Mouse (Mus musculus): ENCODE results near the gene Cdh11. TPM values are rescaled to one million over a fixed set of nuclear protein-coding genes. Genes with fewer than 3 reads are reported as not detected.
A peak's percentile ranks its signal among the peaks of the same experiment; 100 is the strongest.

Gene Cdh11
- polyA plus RNA-seq, 1 experiment from 2014 or later: 184 TPM

DNA sequence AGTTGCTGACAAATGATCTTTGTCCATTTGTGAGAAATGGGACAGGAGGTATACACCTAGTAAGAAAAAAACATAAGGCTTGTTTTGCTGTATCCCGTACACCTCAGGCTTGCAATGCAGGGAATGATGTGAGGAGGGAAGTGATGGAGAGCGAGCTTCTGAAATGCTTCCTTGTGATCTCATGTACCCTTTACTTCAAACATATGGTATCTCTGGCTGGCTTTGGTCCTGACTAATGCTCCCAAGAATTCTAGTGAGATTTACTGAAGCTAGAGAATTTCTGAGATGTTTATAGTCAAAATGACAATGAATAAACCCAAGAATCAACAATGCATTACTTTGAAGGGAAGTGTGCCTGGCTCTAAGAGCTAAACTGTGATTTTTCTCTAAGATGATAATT, 14.0 kb downstream of the Cdh11 start:
- Histone ChIP-seq H3K9me3 (replicated peaks) (no peaks in the 10 kb centered on the region), H3K4me2 (replicated peaks) (no peak overlapping the region), H3K27ac (replicated peaks) (no peak overlapping the region), H3K4me1 (peaks cover 18% of the 10 kb centered on the region; the same call in 1 of the 2 replicates), H3K36me3 (peaks cover 6% of the 10 kb centered on the region; the same call in 1 of the 2 replicates), H3K4me3 (replicated peaks) (no peak overlapping the region), H3K9ac (no peak overlapping the region), H3K27me3 (no peaks in the 10 kb centered on the region)
- ATAC-seq (ENCODE audit: insufficient number of reproducible peaks, low FRiP score, low TSS enrichment, low read depth): no peak
- 82% methylated on average over 2 of the region's 2 CpGs for WGBS

DNA sequence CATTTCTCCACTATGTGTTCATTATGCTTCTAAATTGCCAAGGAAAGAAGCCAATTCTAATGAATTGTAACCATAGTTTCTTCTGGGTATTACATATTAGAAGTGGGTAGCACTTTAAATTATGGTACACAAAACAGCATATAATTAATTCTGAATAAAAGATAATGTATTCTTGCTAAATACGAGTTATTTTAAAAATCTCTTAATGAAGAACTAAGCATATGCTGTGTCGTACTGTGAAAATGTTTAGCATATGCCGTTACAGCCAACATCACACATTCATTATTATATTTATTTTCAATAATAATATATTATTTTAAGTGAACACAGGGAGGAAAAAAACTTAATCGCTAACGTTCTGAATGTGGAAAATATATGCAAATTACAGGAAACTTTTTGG, 31.6 kb downstream of the Cdh11 start:
- Histone ChIP-seq H3K9ac (no peak overlapping the region), H3K27ac (replicated peaks) (no peak overlapping the region), H3K4me3 (replicated peaks) (no peak overlapping the region), H3K27me3 (no peaks in the 10 kb centered on the region), H3K4me2 (replicated peaks) (no peak overlapping the region), H3K9me3 (replicated peaks) (no peaks in the 10 kb centered on the region), H3K36me3 (peaks cover 4% of the 10 kb centered on the region; the same call in 1 of the 2 replicates), H3K4me1 (no peaks in the 10 kb centered on the region)
- no peak for ATAC-seq (ENCODE audit: insufficient number of reproducible peaks, low FRiP score, low TSS enrichment, low read depth)
- 77% methylated on average over 5 of the region's 5 CpGs for WGBS

DNA sequence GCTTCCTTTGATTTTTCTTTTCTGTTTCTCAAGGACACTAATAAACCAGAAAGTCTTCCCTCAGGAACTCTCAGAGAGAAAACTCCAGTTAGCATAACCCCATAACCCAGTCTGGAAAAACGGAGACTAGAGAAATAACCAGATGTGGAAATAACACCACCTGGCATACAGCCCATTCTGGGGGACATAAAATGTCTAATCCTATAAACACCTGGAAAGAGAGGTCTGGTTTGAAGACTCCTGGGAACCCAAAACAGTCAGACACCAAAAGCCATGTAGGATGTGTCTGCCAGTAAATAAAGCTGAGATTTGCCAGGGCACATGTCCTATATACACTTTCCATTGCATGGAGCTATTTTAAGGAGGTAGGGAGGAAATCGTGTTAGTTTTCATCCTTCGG, 42.5 kb downstream of the Cdh11 start:
- Histone ChIP-seq H3K9ac (no peak overlapping the region), H3K4me1 (peaks cover 17% of the 10 kb centered on the region), H3K27ac (replicated peaks) (no peak overlapping the region), H3K9me3 (replicated peaks) (no peaks in the 10 kb centered on the region), H3K36me3 (peaks cover 5% of the 10 kb centered on the region; the same call in 1 of the 2 replicates), H3K4me3 (replicated peaks) (no peak overlapping the region), H3K4me2 (replicated peaks) (no peak overlapping the region), H3K27me3 (no peaks in the 10 kb centered on the region)
- WGBS: 48% methylated on average over 3 of the region's 3 CpGs
- ATAC-seq (ENCODE audit: insufficient number of reproducible peaks, low FRiP score, low TSS enrichment, low read depth): no peak

DNA sequence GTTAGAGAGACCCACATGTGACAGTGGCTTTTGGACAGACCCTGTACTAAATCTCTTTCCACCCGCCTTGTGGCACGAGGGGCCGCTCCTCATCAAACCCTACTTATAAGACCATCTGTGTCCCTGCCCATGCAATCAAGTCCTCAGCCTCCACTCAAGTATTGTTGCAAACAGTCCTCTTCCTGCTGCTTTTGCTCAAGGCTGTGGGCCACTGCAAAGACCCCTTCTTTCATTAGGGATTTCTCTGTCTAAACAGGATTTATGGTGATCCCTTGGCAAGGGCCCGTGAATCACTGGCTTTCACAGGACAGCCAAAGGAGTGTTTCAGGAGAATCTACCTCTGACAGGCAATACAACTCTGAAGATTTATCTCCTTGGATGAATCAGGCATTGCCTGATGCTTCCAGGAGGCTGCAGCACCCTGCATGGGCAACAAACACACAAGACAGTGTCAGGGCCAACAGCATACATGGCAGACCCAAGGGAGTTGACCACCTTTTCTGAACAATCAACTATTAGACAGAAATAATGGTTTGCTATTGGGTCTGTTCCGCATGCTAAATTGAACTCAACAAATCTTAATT, 43.3 kb downstream of the Cdh11 start:
- no peak overlapping the region for H3K4me3 ChIP-seq (replicated peaks)
- WGBS: 73% methylated on average over 5 of the region's 5 CpGs
- no peak overlapping the region for H3K9ac ChIP-seq
- peaks cover 5% of the 10 kb centered on the region; the same call in 1 of the 2 replicates for H3K36me3 ChIP-seq
- no peak overlapping the region for H3K27ac ChIP-seq (replicated peaks)
- H3K9me3 ChIP-seq (replicated peaks): no peaks in the 10 kb centered on the region
- no peak for ATAC-seq (ENCODE audit: insufficient number of reproducible peaks, low FRiP score, low TSS enrichment, low read depth)
- peaks cover 17% of the 10 kb centered on the region for H3K4me1 ChIP-seq
- no peaks in the 10 kb centered on the region for H3K27me3 ChIP-seq
- no peak overlapping the region for H3K4me2 ChIP-seq (replicated peaks)

DNA sequence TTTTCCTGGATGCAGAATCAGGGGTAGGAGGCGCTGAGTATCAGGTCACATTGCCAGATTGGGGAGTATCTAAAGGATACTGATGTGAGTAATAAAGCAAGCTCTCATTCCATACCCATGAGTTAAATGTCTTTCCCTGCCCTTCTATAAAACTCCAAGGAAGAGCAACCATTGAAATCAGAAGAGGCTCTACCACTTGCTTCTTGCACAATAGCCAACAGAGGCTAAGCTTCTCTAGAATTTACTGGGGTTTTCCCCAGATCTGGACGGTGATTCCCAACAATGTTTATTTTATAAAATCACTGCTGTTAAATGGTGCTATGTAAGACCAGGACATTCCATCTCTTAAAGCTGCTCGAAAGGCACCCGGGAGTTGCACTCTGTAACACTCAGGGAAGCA, 44.5 kb downstream of the Cdh11 start:
- peaks cover 17% of the 10 kb centered on the region for H3K4me1 ChIP-seq
- no peak overlapping the region for H3K4me2 ChIP-seq (replicated peaks)
- H3K36me3 ChIP-seq: peaks cover 5% of the 10 kb centered on the region; the same call in 1 of the 2 replicates
- no peaks in the 10 kb centered on the region for H3K9me3 ChIP-seq (replicated peaks)
- H3K27me3 ChIP-seq: no peaks in the 10 kb centered on the region
- 80% methylated on average over 4 of the region's 4 CpGs for WGBS
- ATAC-seq (ENCODE audit: insufficient number of reproducible peaks, low FRiP score, low TSS enrichment, low read depth): no peak
- H3K27ac ChIP-seq (replicated peaks): no peak overlapping the region
- H3K9ac ChIP-seq: no peak overlapping the region
- no peak overlapping the region for H3K4me3 ChIP-seq (replicated peaks)

DNA sequence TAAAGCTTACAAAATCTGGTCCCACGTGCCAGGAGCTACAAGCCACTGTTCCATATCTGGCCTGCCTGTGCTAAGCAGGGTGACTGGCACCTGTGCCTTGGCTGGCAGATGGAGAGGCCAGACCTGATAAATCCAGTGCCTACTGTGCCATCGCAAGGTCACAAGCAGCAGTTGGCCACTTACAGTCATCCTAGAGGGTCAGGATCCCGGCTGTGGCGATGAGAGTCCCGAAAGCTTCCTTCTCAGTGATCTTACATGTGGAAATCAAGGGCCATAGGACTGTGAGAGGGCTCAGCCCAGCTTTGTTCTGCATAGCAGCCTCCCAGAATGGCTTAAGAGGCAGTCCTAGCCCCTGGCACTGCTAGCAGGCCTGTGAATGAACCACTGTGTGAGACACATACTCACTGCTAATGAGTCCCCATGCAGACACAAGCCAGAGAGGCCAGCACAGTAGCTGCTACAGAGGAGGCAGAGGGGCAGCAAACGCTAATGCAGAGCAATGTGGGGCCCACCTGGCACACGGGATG, 46.4 kb downstream of the Cdh11 start:
- no peak overlapping the region for H3K4me2 ChIP-seq (replicated peaks)
- no peak overlapping the region for H3K9ac ChIP-seq
- peaks cover 17% of the 10 kb centered on the region for H3K4me1 ChIP-seq
- H3K4me3 ChIP-seq (replicated peaks): no peak overlapping the region
- no peaks in the 10 kb centered on the region for H3K27me3 ChIP-seq
- no peak for ATAC-seq (ENCODE audit: insufficient number of reproducible peaks, low FRiP score, low TSS enrichment, low read depth)
- 79% methylated on average over 7 of the region's 7 CpGs for WGBS
- no peaks in the 10 kb centered on the region for H3K9me3 ChIP-seq (replicated peaks)
- H3K27ac ChIP-seq (replicated peaks): no peak overlapping the region
- peaks cover 5% of the 10 kb centered on the region; the same call in 1 of the 2 replicates for H3K36me3 ChIP-seq

DNA sequence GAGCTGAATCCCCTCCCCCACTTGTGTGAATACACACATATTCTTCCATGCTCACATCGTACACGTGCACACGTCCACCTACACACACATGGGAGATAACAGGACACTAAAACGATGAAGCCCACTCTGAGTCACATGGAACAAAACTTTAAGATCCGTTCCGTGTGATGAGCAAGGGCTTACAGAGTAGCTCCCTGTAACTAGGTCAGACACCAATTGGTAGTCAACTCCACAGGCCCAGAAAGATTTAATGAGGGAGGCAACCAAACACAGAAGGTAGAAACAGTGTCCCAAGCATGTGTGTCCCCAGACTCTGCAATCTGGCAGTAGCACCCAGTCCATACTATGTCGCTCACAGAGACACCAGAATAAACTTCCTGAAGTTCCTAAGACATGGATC, 47.0 kb downstream of the Cdh11 start:
- Histone ChIP-seq H3K9me3 (replicated peaks) (no peaks in the 10 kb centered on the region), H3K27me3 (no peaks in the 10 kb centered on the region), H3K4me2 (replicated peaks) (no peak overlapping the region), H3K27ac (replicated peaks) (no peak overlapping the region), H3K4me3 (replicated peaks) (no peak overlapping the region), H3K36me3 (peaks cover 5% of the 10 kb centered on the region; the same call in 1 of the 2 replicates), H3K4me1 (peaks cover 17% of the 10 kb centered on the region), H3K9ac (no peak overlapping the region)
- no peak for ATAC-seq (ENCODE audit: insufficient number of reproducible peaks, low FRiP score, low TSS enrichment, low read depth)
- 86% methylated on average over 7 of the region's 7 CpGs for WGBS

DNA sequence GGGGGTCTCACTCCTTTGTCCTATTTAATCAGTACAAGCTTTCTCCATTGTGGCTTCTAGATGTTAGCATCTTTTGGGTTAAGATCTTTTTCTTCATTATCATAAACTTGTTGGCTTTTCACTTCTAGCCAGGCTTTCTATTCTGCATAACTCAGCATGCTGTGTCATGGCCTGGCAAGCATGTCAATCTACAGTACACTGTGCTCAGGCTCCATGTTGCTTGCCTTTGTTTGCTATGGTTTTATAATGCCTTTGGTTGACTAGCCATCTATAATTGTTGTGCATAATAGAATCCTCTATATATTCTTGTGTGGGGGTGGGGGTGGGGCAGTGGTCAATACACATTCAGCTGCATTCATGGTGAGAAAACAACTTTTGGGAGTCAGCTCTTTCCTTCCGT, 51.0 kb downstream of the Cdh11 start:
- no peak overlapping the region for H3K27ac ChIP-seq (replicated peaks)
- H3K4me2 ChIP-seq (replicated peaks): no peak overlapping the region
- H3K36me3 ChIP-seq: peaks cover 5% of the 10 kb centered on the region; the same call in 1 of the 2 replicates
- H3K27me3 ChIP-seq: no peaks in the 10 kb centered on the region
- 69% methylated on average over 1 of the region's 1 CpGs for whole genome bisulfite sequencing
- H3K4me3 ChIP-seq (replicated peaks): no peak overlapping the region
- peaks cover 7% of the 10 kb centered on the region for H3K4me1 ChIP-seq
- no peaks in the 10 kb centered on the region for H3K9me3 ChIP-seq (replicated peaks)
- ATAC-seq (ENCODE audit: insufficient number of reproducible peaks, low FRiP score, low TSS enrichment, low read depth): no peak
- H3K9ac ChIP-seq: no peak overlapping the region

DNA sequence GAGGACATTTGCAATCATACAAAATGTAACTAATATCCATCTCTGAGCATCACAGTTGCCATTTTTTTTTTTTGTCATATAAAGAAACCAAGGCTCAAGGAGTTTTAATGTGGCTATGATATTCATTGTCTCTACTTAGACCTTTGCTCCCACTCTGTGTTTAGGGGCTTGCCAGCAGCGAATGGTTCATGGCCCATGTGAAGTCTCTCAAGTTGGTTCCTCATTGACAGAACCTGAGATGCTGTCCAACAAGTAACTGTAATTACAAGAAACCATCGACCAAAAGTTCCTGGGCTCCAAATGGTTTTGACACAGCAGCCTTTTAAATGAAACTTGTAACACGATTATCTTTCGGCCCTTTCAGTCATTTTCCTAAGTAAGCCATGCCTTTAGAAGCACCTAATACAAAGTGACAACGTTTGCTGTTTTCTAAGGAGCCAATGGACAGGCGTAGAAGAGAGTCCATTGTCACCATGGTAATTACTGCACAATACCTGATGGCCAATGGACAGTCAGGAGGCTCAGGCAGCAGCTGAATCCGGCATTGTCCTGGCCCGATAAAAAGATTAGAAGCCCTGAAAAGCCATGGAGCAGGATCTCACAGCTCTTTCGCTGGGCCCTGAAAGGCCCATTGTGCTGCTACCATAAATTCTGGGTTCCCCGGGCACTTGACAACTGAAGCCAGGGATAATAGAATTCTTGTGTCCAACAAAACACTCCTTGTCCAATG, 59.1 kb downstream of the Cdh11 start:
- Histone ChIP-seq H3K9me3 (replicated peaks) (no peaks in the 10 kb centered on the region), H3K4me2 (replicated peaks) (no peak overlapping the region), H3K27me3 (no peaks in the 10 kb centered on the region), H3K9ac (no peak overlapping the region), H3K4me1 (0 out of 2 replicates have a peak, but pooled peaks cover 7% of the 10 kb centered on the region), H3K36me3 (no peaks in the 10 kb centered on the region), H3K4me3 (replicated peaks) (no peak overlapping the region), H3K27ac (replicated peaks) (no peak overlapping the region)
- WGBS: 59% methylated on average over 10 of the region's 10 CpGs
- no peak for ATAC-seq (ENCODE audit: insufficient number of reproducible peaks, low FRiP score, low TSS enrichment, low read depth)

DNA sequence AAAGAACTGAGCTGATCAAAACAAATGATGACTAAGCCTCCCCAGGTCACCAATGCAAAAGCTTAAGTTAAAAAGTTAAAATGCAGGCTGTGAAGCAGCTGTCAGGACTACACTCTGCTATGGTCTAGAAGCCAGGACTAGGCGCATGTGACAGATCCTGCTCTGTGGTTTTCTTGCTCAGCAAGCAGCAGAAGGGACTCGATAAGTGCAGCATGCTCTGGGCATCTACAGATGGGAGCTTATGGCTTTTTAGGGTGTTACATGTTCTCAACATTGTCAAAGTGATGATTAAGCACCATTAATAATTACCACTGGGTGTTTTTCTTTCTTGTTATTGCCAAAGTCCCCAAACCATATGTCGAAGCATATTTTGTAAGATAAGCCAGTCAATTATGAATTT, 59.9 kb downstream of the Cdh11 start:
- H3K4me2 ChIP-seq (replicated peaks): no peak overlapping the region
- WGBS: 68% methylated on average over 3 of the region's 3 CpGs
- H3K9me3 ChIP-seq (replicated peaks): no peaks in the 10 kb centered on the region
- H3K4me1 ChIP-seq: 0 out of 2 replicates have a peak, but pooled peaks cover 7% of the 10 kb centered on the region
- H3K4me3 ChIP-seq (replicated peaks): no peak overlapping the region
- no peaks in the 10 kb centered on the region for H3K27me3 ChIP-seq
- no peak overlapping the region for H3K27ac ChIP-seq (replicated peaks)
- no peak overlapping the region for H3K9ac ChIP-seq
- no peak for ATAC-seq (ENCODE audit: insufficient number of reproducible peaks, low FRiP score, low TSS enrichment, low read depth)
- no peaks in the 10 kb centered on the region for H3K36me3 ChIP-seq

DNA sequence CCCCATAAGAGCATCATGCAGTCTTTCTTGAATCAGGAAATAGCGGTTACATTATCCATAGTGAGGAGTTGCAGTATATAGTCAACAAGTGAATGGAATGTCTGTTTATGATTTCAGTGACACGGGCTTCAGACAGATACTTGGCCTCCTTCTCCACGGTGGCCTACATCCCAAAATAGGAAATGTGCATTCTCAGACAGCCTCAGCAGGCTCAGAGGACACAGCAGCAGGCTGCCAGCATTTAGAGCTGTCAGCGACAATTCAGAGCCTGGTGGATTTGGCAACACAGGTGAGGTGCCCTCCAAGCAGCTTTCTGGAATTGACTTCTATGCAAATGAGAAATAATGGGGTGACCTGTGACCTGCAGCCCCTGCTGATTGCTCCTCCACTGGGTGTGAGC, 69.5 kb downstream of the Cdh11 start:
- H3K4me3 ChIP-seq (replicated peaks): no peak overlapping the region
- no peak overlapping the region for H3K9ac ChIP-seq
- peak; percentile 69; the same call in 1 of the 2 replicates for ATAC-seq (ENCODE audit: insufficient number of reproducible peaks, low FRiP score, low TSS enrichment, low read depth)
- H3K27ac ChIP-seq (replicated peaks): no peak overlapping the region
- no peaks in the 10 kb centered on the region for H3K27me3 ChIP-seq
- no peaks in the 10 kb centered on the region for H3K9me3 ChIP-seq (replicated peaks)
- H3K4me1 ChIP-seq: peaks cover 6% of the 10 kb centered on the region
- H3K36me3 ChIP-seq: peaks cover 12% of the 10 kb centered on the region
- H3K4me2 ChIP-seq (replicated peaks): no peak overlapping the region
- WGBS: 35% methylated on average over 4 of the region's 4 CpGs
